Mouse (Mus musculus) embryo, embryonic 9.5 days (tissue): ENCODE data around the gene Limch1.
A peak's percentile ranks its signal among the peaks of the same experiment; 100 is the strongest.

Experiments
- DNase-seq: peaks from one replicate; pipeline ENCODE4 v3.0.0-alpha.2; 2017; ENCODE audit errors: extremely low spot score

The Limch1 gene

DNA sequence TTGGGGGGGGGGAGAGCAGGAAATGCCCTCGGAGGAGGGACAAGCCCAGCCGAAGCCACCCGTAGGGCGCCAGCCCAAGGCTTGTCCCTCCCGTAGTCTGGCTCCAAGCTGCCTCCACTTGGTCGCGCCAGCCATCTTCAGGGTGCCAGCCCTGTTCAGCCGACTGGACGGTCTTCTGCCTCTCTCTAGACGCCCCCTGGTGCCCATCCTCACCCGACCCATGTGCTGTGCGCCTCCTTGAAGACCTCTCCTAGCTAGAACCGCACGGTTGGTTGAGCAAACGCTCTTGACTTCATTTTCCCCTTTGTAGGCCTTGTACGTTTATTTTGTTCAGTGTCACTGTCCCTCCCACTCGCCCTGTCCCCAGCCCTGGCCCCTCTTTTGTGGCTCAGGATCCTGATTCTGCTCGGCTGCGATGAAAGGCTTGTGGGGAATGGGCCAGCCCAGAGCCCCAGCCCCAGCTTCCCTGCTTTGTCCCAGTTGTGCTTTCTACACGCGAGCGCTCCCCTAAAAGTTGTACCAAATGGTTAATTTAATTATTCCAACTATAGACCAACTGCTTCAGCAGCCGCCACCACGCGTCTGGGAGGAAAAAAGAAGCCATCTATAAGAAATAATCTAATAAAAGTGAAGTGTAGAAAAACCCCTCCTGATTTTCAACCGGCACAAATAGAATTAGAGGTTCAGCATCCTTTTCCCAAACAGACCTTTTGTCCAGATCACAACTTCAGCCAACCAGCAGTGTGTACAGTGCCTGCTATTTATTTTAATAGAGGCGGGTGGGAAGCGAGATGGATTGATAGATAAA, 356.4 kb downstream of the Limch1 start:
- DNase-seq = peak; percentile 80

DNA sequence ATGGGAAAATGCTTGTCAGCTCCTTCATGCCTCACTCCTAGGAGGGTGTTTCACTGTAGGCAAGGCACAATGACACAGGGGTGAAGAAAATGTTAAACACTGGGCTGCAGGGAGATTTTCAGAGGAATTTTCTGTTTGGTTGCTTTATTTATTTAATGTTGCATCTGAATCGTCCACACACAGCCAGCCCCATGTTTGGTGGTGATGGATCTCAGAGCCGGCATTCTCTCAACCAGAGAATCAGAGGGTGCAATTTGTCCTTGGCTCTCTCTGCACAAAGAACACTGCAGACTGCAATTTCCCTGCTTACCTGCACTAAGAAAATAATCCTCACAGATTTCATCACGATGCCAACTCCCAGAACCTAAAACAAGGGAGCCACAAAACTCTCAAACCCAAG, 357.4 kb downstream of the Limch1 start:
- peak; percentile 32 for DNase-seq

DNA sequence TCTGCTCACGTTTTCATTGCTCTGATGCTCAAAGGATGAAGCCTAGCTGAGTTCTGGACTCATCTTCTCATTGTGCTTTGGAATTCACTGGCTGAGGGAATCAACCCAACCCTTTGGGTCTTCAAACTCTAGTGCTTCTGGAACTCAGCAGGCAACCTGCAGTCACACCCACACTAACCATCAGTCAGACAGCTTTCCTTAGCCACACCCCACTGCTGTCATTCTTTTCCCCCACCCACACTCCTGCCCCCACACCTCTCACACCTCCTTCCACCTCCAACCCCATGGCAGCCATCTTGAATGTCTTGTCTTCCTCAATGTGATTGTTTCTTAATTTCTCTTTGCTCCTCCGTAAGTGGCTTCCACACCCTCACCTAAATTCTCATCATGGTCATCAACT, 360.6 kb downstream of the Limch1 start:
- DNase-seq = no peak
